Mouse (Mus musculus): ENCODE results near the gene Agpat4. TPM values are rescaled to one million over a fixed set of nuclear protein-coding genes. Genes with fewer than 3 reads are reported as not detected.

The Agpat4 gene
- total RNA-seq, 4 experiments from 2014 or later, result 40.1 to 106 (median 76.9) TPM

Other genes starting within 250 kb of the Agpat4 start
- 10 to 100 TPM; 25.3 to 39.6 (median 34.3) TPM for gene Map3k4, start 200.1 kb downstream of the Agpat4 start, total RNA-seq (2022)